Mouse (Mus musculus): ENCODE measurements at regions not wholly inside any gene's neighbourhood (a gene's known extent, or its start where the extent isn't known, plus 50 kb on each side); places are given as distances from the start of the nearest gene placed in this dataset.
A peak's percentile ranks its signal among the peaks of the same experiment; 100 is the strongest.
"Not testable (repeated sequence)": the region's sequence is repeated elsewhere in the genome, so short reads cannot be mapped to it uniquely, and the experiment has no call there.

DNA sequence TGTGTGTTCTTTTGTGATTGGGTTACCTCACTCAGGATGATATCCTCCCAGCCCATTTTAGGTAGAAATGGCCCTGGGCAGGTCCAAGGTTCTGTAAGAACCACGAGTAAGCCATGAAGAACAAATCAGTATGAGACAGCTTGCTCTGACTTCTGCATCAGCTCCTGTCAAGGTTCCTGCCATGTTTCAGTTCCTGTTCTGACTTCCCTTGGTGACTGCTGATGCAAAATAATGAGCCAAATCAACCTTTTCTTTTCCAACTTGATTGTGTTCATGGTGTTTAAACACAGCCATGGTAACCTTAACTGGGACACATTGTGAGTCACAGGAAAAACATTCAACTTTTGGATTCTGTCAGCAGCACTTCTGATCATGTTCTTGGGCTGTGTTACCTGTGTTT is 667.4 kb upstream of the Igfbp7 start:
- DNase-seq (ENCODE audit: low spot score in 2 of 2) = no peak

DNA sequence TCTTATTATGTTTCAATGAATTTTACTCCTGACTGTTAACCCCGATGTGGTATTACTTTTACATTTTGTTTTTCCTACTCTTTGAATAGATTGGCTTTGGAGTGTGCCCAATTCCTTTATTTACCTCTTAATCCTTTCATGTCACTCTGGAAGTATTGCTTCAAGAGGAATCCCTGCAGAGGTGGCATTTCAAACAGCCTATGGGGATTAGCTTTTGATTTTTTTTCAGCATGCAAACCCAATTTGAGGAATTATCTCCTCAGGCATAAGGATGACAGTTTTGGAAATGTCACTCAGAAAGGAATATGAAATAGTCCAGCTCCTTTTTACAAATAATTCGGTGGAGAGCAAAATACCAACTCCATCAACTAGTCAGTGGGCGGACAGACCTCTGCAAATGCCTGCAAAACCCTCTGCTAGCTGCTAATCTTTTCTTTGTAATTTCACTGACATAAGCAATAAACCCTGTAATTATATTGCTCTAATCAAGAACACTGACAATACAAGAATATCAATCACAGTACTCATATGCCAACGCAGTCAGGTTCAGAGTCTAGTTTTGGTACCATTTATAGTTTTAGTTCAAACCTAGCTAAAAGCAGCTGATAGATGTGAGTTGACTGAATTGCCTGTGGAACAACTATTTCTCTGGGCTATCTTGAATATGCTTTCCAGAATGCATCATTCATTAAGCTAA is 624.9 kb upstream of the Igfbp7 start:
- DNase-seq (ENCODE audit: low spot score in 2 of 2) = no peak

DNA sequence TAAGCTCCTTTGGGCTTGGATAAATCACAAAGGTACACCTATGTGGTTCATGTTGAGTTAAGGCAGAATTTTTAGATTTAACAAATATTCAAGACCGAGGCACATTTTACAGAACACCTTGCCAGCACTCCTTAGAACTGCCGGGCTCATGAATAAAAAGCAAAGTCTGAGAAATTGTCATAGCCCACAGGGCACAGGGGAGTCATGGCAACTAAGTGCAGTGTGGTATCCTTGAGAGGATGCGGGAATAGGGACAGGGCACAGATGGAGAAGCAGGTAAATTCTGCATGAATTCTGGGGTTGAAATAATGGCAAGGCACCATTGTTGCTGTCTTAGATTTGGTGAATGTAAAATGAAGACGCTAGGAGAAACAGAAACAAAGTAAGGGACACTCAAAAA is 609.7 kb upstream of the Igfbp7 start:
- DNase-seq (ENCODE audit: low spot score in 2 of 2) = no peak

DNA sequence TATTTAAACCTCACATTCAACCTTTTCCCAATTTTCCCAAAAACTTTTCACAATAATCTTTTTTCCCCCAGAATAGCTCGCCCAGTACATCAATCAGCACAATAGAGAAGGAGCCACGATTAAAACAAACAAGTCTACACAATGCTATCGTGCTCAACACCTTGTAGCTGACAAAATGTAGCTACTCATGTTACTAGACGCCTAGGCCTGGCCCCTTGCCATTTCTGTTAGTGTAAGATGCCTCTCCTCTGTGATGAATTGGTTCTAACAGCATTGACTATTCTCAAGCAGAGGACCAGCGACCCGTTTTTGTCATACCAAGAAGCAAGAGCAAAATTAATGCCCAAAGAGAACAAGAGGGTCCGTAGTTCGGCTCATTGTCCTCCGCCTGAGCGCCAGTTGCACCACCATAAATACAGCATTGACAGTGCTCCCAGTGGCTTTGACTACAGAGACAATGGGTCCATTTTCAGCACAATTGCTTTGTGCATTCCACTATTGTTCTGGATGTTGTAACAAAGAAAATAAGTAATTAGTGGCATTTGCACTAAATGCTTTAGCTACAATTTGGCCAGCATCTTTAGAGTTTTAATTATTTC is 578.7 kb upstream of the Igfbp7 start:
- DNase-seq (ENCODE audit: low spot score in 2 of 2) = peak; percentile 41 to 46

DNA sequence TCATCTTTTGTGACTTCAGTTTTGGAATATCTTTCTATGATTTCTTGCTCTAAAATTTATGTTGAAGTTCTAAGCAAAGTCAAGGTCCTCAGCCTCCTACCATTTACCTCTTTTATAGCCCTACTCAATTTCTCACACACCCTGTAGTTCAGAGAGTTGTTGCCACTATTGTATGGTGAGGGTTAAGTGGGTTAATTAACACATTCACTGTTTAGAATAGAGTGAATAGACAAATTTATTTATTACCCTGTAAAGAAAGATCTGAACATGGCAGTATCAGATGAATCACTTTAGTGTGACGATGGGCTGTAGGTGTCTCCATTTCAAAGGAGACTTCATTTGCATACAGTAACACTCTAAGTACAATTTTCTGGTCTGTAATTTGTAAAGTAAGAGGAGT is 577.4 kb upstream of the Igfbp7 start:
- no peak for DNase-seq (ENCODE audit: low spot score in 2 of 2)

DNA sequence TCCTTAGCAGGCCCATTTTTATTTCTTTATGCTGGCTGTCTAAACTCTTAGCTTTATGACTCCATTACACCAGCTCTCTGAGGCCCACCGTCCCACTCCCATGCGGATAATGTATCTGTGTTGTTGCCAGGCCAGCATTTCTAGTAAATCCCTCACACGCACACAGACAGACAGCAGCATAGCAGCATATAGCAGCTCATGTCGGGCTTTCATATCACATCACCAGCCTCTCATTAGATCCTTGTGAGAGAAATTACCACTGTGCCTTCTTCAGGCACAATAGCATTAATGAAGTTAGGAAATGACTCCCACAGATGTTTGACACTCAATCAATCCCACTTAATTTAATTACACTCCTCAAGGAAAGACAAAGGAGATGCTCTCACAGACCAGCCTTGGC is 532.2 kb upstream of the Igfbp7 start:
- DNase-seq (ENCODE audit: low spot score in 2 of 2) = not testable (repeated sequence)

DNA sequence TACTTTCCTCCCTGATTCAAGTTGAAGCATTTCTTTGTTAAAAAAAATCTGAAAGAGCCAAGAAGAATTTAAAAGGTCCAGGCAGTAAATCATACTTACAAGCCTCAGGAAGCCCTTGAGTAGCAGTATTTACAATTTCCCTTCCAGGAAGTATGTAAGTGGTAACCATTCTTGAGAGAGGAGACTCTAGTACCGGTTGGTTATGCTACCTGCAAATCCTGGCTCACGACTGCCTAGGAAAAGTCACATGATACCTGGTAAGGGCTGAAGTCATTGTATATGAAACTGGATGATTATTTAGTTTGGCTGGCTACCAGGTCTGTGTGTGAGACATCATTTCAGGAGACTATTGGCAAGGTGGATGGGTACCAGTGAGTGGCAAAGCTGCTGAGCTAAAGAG is 524.0 kb upstream of the Igfbp7 start:
- no peak for DNase-seq (ENCODE audit: low spot score in 2 of 2)

DNA sequence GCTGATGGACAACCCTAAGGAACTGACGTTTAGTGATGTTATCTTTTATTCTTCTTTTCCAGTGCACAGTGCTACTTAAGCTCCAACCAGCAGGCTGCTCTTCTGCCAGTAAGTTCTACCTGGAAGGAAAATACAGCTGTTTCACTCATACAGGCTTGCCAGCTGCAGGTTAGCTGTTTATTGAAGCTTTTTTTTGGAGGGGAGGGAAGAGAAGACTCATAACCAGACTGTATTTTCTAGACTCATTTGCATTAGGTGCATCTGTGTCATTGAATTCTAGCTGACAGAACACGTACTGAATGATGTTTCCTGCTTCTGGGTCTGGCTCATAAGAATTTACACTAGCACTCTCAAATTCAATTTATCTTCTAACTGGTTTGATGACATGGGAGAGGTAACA is 513.3 kb upstream of the Igfbp7 start:
- DNase-seq (ENCODE audit: low spot score in 2 of 2) = no peak

DNA sequence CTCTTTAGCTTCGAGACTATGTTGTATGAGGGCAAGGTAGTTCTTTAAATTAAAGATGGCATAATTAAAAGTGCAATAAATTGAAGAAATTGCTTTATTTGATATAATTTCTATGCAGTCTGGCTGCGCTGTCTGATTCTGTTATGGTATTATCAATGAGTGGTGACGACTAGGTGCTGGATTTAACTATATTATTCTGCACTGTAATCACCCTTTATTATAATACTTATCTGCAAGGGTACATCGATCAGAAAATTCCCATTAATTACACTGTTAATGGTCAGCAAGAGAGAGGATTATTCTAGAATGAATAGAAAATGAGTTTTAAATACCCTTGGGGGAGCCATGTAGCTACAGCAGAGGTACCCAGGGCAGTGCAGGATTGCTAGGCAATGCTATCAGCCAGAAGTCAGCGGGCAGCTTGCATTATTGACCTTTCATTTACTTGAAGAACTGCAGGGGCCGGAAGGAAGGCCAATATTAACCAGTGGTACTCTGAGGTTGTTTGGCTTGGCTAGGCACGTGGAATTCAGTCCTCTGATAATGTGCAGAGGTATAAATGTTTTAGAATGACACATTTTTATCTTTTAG is 509.3 kb upstream of the Igfbp7 start:
- no peak for DNase-seq (ENCODE audit: low spot score in 2 of 2)

DNA sequence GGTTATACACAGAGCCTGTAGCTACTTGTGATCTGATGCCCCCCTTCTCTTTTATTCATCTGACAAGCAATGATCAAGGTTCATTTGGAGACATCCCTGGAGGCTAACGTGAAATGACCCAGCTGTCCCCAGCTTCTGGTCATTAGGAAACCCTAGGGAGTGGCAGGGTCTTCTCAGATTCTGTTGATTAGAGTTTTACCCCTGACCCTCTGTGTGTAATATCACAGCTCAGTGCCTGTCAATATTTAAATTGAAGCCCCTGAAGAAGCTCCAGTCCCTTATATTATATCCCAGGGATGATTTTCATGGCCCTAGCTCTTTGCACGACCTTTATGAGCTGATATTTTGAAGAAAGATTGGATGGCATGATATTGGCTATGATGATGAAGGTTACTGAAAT is 508.5 kb upstream of the Igfbp7 start:
- DNase-seq (ENCODE audit: low spot score in 2 of 2) = no peak

DNA sequence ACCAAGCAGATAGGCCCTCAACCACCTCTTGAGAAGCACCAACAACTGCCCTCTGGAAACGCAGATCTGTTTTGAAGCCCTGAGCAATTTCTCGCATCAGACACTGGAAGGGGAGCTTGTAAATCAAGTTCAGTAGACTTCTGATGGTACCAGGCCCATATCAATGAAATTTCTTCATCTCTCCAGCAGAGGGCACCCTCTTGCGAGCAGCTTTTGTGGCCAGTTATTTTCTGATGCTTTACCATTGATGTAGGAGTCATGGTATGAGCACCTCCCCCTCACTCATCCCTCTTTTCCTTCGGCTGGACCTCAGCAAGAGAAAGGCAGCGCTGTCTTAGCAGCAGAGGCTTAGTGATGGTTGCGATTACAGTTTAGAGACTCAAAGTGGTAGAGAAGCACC is 501.4 kb upstream of the Igfbp7 start:
- peak in 1 of 2 experiments; percentile 18 for DNase-seq (ENCODE audit: low spot score in 2 of 2)

DNA sequence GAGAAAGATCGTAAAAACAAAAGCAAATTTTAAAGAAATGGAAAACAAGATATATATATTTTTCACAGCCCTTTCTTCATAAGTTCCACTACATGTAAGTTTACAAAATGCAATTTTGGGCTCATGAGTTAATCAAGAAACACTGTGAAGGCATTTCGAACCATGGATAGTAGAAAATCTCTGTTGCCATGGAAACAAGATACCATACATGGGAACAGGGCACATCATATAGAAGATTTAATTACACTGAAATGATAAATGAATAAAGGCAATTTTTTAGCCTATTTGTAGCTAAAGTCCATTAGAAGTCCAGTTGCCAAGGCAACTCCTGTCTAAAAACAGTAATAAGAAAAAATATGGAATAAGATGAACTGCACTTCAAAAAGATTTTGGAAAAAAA is 484.2 kb upstream of the Igfbp7 start:
- not testable (repeated sequence) for DNase-seq (ENCODE audit: low spot score in 2 of 2)

DNA sequence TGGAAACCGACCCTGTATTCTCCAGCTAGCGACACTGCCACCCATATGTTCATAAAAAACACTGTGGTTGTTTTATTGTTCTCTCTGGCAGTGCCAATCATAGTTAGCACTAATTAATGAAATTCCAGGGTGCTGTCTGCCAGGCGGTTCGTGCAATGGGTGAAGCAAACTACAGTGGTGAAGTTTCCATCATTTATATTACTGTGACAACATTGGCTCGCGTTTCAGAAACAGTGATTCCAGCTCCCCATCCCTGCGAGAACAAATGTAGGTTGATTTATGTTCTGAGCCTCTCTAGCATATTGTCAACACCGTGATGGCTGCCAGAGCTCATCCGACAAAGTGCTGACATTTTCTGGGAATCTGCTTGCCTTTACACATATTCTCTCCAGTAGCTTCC is 480.7 kb upstream of the Igfbp7 start:
- DNase-seq (ENCODE audit: low spot score in 2 of 2) = peak; percentile 48 to 65

DNA sequence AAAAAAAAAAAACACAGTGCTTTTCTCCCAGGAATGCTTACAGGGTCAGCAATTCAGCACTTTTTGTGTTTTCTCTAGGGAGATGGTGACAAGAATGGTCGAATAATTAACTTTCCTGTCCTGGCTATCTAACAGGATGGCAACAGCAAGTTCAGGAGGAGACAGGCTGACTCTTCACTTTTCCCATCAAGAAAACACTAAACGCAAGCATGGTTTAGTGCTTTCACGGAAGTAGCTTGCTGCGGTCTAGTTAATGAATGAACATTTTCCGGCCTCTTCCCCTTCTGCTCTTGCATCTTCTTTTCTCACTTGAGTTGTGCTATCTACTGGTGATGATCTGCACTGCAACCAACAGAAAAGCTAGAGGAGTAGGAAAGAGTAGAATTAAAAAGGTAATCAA is 463.6 kb upstream of the Igfbp7 start:
- DNase-seq (ENCODE audit: low spot score in 2 of 2) = no peak

DNA sequence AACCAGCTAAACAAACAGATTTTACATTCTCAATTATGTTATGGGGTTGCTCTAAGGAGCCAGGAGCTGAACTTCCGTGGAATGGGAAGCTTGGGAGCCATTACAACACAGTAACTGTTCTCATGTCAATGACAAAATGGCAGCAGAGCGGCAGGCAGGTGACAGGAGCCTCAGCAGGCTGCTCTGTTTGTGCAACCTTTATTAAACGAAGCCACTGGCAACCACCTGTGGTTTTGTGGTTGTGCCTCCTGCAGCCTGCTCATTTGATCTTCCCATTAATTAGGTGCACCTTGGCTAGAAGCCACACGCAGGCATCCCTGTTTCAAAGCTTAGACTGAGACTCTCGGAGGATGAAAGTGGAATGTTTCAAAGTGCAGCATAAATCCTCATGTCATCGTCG is 457.5 kb upstream of the Igfbp7 start:
- DNase-seq (ENCODE audit: low spot score in 2 of 2) = no peak

DNA sequence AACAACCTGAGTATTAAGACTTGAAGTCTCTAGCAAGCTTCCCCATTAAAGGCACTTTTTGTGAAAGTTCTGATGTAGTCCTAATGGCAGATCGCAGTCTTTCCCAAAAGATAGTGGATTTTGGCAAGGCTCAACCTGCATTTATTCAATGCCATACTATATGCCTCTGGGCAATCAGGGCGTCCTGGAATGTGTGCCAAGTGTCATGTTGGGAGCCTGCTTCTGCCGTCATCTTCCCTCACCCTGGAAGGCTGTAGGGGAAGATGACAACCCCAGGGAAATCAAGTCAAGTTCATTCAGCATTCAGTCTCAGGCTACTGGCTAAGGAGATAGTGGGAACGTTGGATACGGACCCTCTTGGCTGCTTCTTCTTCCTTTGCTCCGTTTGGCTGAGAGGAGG is 447.4 kb upstream of the Igfbp7 start:
- DNase-seq (ENCODE audit: low spot score in 2 of 2) = no peak

DNA sequence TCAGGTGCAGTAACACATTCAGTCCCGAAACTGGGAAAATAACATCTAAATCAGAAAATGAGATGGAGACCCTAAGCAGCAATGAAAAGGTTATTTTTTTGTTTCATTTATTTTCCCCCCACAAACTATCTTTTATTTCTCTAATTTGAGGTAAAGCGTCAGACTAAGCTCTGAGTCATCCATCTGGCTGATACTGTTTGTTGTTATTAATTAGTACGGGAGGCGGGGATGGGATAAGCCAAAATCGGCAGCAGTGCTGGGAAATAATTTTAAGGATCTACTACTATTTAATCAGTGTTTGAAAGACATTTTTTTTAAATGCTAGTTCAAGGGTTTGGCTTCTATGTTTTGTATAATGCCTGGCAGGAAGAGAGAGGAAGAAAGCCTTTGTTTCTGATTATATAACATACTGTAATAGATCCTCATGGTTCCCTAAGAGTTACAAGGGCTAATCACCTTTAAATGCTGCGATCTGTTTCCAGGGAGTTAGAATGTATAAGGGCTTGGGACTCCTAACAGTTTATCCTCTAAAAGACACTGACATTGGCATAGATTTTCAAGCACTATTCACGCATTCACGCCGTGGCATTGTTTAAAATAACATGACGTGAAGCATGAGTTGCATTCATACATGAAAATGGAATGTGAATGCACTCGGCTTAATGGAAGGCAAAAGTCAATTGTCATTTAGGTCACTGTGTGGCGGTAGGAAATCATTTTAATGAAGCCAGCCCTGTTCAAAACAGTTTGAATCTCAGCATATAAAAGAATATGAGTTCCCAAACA is 446.4 kb upstream of the Igfbp7 start:
- no peak for DNase-seq (ENCODE audit: low spot score in 2 of 2)

DNA sequence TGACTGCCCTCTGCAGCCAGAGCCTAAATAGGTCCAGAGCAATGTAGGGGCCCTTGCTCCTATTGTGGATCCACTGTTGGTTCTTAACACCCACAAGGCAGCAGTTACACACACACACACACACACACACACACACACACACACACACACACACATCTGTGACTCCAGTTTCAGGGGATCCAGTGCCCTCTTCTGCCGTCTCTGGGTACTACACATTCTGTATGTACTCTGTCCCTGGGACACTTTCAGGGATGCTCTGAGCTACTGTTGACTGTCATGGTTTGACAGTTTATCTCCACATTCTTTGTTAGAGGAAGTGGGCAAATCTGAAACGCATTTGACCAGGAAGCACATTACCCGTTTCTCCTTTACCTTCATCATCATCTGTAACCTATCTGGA is 443.8 kb upstream of the Igfbp7 start:
- no peak for DNase-seq (ENCODE audit: low spot score in 2 of 2)

DNA sequence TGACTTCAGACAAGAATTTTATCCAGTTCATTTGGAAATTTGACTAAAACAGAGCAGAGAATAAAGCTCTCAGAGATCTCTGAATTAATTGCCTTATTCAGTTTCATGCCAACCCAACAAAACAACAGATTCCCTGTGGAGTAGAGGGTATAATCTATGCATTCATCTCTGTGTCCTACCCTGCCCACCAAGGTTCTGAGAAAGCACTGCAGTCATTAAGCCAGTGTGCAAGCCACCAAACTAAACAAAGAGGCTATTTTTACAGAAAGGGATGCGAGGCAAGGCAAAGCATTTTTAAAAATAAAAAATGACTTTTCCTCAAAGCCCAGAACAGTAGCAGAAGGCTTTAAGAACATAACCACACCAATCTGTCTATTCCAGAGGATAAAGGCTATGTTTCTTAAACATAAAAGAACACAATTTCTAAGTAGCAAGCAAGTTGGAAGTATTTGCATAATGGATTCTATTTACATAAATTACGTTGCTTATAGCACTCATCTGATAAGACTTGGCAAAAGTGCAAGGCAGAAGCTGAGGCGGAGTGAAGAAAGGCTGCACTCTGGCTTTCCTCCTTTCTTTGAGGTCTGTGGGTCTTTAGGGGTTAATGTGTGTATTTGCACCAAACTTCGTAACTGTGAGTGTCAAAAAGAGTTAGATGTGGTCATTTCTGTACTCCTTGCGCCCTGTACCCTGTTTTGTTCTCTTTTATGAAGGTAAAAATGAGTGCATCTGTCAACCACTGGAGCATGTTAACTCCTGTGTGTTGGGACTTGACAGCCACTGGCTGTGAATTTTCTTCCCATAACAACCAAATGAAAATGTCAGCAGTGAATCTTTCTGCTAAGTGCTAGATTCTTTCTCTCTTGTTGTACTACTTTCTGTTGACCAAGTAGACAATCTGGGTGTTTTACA is 430.6 kb upstream of the Igfbp7 start:
- peak; percentile 14 to 27 for DNase-seq (ENCODE audit: low spot score in 2 of 2)

DNA sequence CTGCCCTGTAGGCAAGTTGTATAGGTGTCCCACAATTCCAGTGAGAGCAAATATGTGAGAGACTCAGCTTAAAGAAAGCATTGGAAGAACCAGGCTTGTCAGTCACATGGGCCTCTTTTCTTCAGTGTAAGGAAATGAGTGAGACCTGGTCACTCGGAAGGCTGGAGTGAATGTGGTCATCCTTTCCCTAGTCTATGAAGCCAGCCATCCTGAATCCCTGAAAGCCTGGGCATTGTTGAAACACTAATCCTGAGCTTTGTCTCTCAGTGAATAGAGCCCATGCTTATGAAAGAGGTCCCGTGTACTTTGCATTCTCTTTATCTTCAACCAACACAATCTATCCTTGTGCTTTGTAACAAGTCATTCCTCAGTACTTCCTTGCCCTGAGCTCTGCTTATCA is 420.1 kb upstream of the Igfbp7 start:
- no peak for DNase-seq (ENCODE audit: low spot score in 2 of 2)

DNA sequence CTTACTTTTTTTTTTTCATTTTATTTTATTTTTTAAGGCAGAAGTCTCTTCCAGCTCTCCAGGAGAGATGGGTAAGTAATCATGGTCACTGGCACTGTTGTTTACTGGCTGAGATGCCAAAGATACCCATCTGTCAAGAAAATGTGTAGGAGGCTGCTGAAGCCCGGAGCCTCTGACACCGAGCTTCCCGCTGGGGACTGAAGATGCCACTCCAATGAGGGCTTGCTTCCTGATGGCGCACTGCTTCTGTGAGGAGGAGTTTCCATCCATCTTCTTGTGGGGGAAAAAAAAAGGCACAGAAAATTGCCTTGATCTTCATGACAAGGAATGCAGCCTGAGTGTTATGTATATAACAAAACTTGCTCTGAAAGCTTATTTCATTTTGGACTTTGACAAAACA is 418.2 kb upstream of the Igfbp7 start:
- DNase-seq (ENCODE audit: low spot score in 2 of 2) = no peak

All from layer of hippocampus, adult 8-10 months (tissue).